2 mouse cellular contexts compared by ENCODE assay signal in genomic region chr12:72682511-72683282, GRCm38 (mm10).
TF ChIP-seq lines count a peak whose summit lies in the region.

No protein-coding gene starts in this region.

TF ChIP-seq in MEL, 35 proteins besides CTCF, POLR2A, EP300 and RAD21:
- no peak for TF ChIP-seq NELFE (IDR thresholded peaks at IDR 0.05; ENCODE audit: low read depth, low read length)
- no peak for TF ChIP-seq MAFK (IDR thresholded peaks at IDR 0.05; ENCODE audit: borderline replicate concordance, low read depth, low read length)
- 0 out of 2 replicates have a peak, but pooled peaks have one; percentile 42 for TF ChIP-seq MAZ (IDR thresholded peaks at IDR 0.05; ENCODE audit: low read depth, low read length)
- no peak; the same call in 1 of the 2 replicates for TF ChIP-seq MXI1 (IDR thresholded peaks at IDR 0.05; ENCODE audit: low read depth, low read length)
- TF ChIP-seq ETS1 (IDR thresholded peaks at IDR 0.05; ENCODE audit: low read depth, low read length), result peak; percentile 52
- TF ChIP-seq GATA1 (IDR thresholded peaks at IDR 0.05; ENCODE audit: low read depth, low read length), result peak; percentile 52; the same call in 1 of the 2 replicates
- TF ChIP-seq TAL1 (IDR thresholded peaks at IDR 0.05; ENCODE audit: low read length), result peak; percentile 53
TF ChIP-seq in MEL: peak in this region for 4.

TF ChIP-seq in myocyte, 11 proteins besides CTCF, POLR2A, EP300 and RAD21:
- TF ChIP-seq MYOG (IDR thresholded peaks at IDR 0.05; ENCODE audit: control insufficient read depth in 1 of 3, insufficient read depth in 1 of 3, insufficient read length in 2 of 3, low read depth in 2 of 3) (peak in 1 of 3 experiments; percentile 15), CEBPB (IDR thresholded peaks at IDR 0.05; ENCODE audit: insufficient read depth, poor library complexity, severe bottlenecking) (no peak), MYOD1 (IDR thresholded peaks at IDR 0.05; ENCODE audit: control insufficient read depth in 1 of 3, insufficient read length in 2 of 3, low read depth in 2 of 3) (peak in 1 of 3 experiments; percentile 34)
